Mouse (Mus musculus): ENCODE measurements around the gene Atf6. TPM values are rescaled to one million over a fixed set of nuclear protein-coding genes. Genes with fewer than 3 reads are reported as not detected.

Atf6 gene
- polyA plus RNA-seq, 1 experiment from 2014 or later, result 8.3 TPM

- Histone ChIP-seq H3K4me1 (peaks cover 3% of the 10 kb centered on the region; the same call in 1 of the 2 replicates), H3K9ac (no peak overlapping the region), H3K4me3 (no peak overlapping the region), H3K4me2 (no peak overlapping the region), H3K27ac (no peak overlapping the region), H3K9me3 (no peaks in the 10 kb centered on the region), H3K36me3 (no peaks in the 10 kb centered on the region), H3K27me3 (no peaks in the 10 kb centered on the region)
- no peak for ATAC-seq (ENCODE audit: insufficient number of reproducible peaks, low FRiP score, low TSS enrichment, low read depth)
- 79% methylated on average over 13 of the region's 13 CpGs for WGBS
Measured at GRCm38 (mm10) chr1:170861671-170862434, 5.7 kb downstream of the Atf6 start.

GRCm38 (mm10) chr1:170858872-170859271, 8.7 kb downstream of the Atf6 start:
- H3K27me3 ChIP-seq, result no peaks in the 10 kb centered on the region
- ATAC-seq (ENCODE audit: insufficient number of reproducible peaks, low FRiP score, low TSS enrichment, low read depth), result no peak
- 84% methylated on average over 2 of the region's 2 CpGs for WGBS
- H3K27ac ChIP-seq, result no peak overlapping the region
- no peaks in the 10 kb centered on the region for H3K9me3 ChIP-seq
- H3K36me3 ChIP-seq, result no peaks in the 10 kb centered on the region
- H3K4me1 ChIP-seq, result no peaks in the 10 kb centered on the region
- H3K4me3 ChIP-seq, result no peak overlapping the region
- H3K4me2 ChIP-seq, result no peak overlapping the region
- no peak overlapping the region for H3K9ac ChIP-seq

- Histone ChIP-seq H3K27me3 (no peaks in the 10 kb centered on the region), H3K4me1 (no peaks in the 10 kb centered on the region), H3K4me2 (no peak overlapping the region), H3K9ac (no peak overlapping the region), H3K4me3 (no peak overlapping the region), H3K9me3 (no peaks in the 10 kb centered on the region), H3K36me3 (peaks cover 4% of the 10 kb centered on the region; the same call in 1 of the 2 replicates), H3K27ac (no peak overlapping the region)
- WGBS, result 78% methylated on average over 2 of the region's 2 CpGs
- ATAC-seq (ENCODE audit: insufficient number of reproducible peaks, low FRiP score, low TSS enrichment, low read depth), result no peak
Measured at GRCm38 (mm10) chr1:170857369-170857768, 10.2 kb downstream of the Atf6 start.

- ATAC-seq (ENCODE audit: insufficient number of reproducible peaks, low FRiP score, low TSS enrichment, low read depth), result no peak
- 84% methylated on average over 13 of the region's 13 CpGs for WGBS
Measured at GRCm38 (mm10) chr1:170855056-170855760, 12.4 kb downstream of the Atf6 start.

GRCm38 (mm10) chr1:170853604-170854003, 14.0 kb downstream of the Atf6 start:
- H3K9me3 ChIP-seq, result no peaks in the 10 kb centered on the region
- no peak overlapping the region for H3K4me3 ChIP-seq
- H3K27me3 ChIP-seq, result no peaks in the 10 kb centered on the region
- no peak overlapping the region for H3K27ac ChIP-seq
- WGBS, result 90% methylated on average over 3 of the region's 3 CpGs
- ATAC-seq (ENCODE audit: insufficient number of reproducible peaks, low FRiP score, low TSS enrichment, low read depth), result no peak
- H3K4me1 ChIP-seq, result no peaks in the 10 kb centered on the region
- H3K9ac ChIP-seq, result no peak overlapping the region
- peaks cover 7% of the 10 kb centered on the region for H3K36me3 ChIP-seq
- H3K4me2 ChIP-seq, result no peak overlapping the region

More at GRCm38 (mm10) chr1:170855056-170855760, 12.4 kb downstream of the Atf6 start:
- H3K4me3 ChIP-seq, result no peak overlapping the region
- no peak overlapping the region for H3K9ac ChIP-seq
- H3K4me2 ChIP-seq, result no peak overlapping the region
- H3K36me3 ChIP-seq, result peaks cover 7% of the 10 kb centered on the region
- no peak overlapping the region for H3K27ac ChIP-seq
- no peaks in the 10 kb centered on the region for H3K4me1 ChIP-seq
- no peaks in the 10 kb centered on the region for H3K27me3 ChIP-seq
- H3K9me3 ChIP-seq, result no peaks in the 10 kb centered on the region

- no peaks in the 10 kb centered on the region for H3K27me3 ChIP-seq
- no peaks in the 10 kb centered on the region for H3K9me3 ChIP-seq
- ATAC-seq (ENCODE audit: insufficient number of reproducible peaks, low FRiP score, low TSS enrichment, low read depth), result no peak
- WGBS, result 93% methylated on average over 23 of the region's 23 CpGs
- H3K4me2 ChIP-seq, result no peak overlapping the region
- H3K4me1 ChIP-seq, result no peaks in the 10 kb centered on the region
- no peak overlapping the region for H3K9ac ChIP-seq
- no peak overlapping the region for H3K4me3 ChIP-seq
- no peak overlapping the region for H3K27ac ChIP-seq
- H3K36me3 ChIP-seq, result peaks cover 7% of the 10 kb centered on the region
Measured at GRCm38 (mm10) chr1:170850637-170851624, 16.6 kb downstream of the Atf6 start.

GRCm38 (mm10) chr1:170850007-170850406, 17.6 kb downstream of the Atf6 start:
- Histone ChIP-seq H3K27me3 (no peaks in the 10 kb centered on the region), H3K9me3 (no peaks in the 10 kb centered on the region), H3K4me3 (no peak overlapping the region), H3K4me2 (no peak overlapping the region), H3K4me1 (no peaks in the 10 kb centered on the region), H3K36me3 (peaks cover 7% of the 10 kb centered on the region), H3K9ac (no peak overlapping the region), H3K27ac (no peak overlapping the region)
- WGBS, result 87% methylated on average over 2 of the region's 2 CpGs
- no peak for ATAC-seq (ENCODE audit: insufficient number of reproducible peaks, low FRiP score, low TSS enrichment, low read depth)

GRCm38 (mm10) chr1:170845448-170846307, 21.9 kb downstream of the Atf6 start:
- Histone ChIP-seq H3K36me3 (peaks cover under 1% of the 10 kb centered on the region), H3K27ac (no peak overlapping the region), H3K4me2 (no peak overlapping the region), H3K9ac (no peak overlapping the region), H3K27me3 (no peaks in the 10 kb centered on the region), H3K9me3 (no peaks in the 10 kb centered on the region), H3K4me3 (no peak overlapping the region), H3K4me1 (no peaks in the 10 kb centered on the region)
- 44% methylated on average over 10 of the region's 10 CpGs for WGBS
- ATAC-seq (ENCODE audit: insufficient number of reproducible peaks, low FRiP score, low TSS enrichment, low read depth), result no peak

GRCm38 (mm10) chr1:170844380-170844779, 23.2 kb downstream of the Atf6 start:
- WGBS, result 58% methylated on average over 8 of the region's 8 CpGs

GRCm38 (mm10) chr1:170839685-170840084, 27.9 kb downstream of the Atf6 start:
- Histone ChIP-seq H3K9ac (no peak overlapping the region), H3K9me3 (no peaks in the 10 kb centered on the region), H3K27ac (no peak overlapping the region), H3K27me3 (no peaks in the 10 kb centered on the region), H3K4me2 (no peak overlapping the region), H3K4me1 (no peaks in the 10 kb centered on the region), H3K4me3 (no peak overlapping the region), H3K36me3 (peaks cover 5% of the 10 kb centered on the region; the same call in 1 of the 2 replicates)
- no peak for ATAC-seq (ENCODE audit: insufficient number of reproducible peaks, low FRiP score, low TSS enrichment, low read depth)

More at GRCm38 (mm10) chr1:170844380-170844779, 23.2 kb downstream of the Atf6 start:
- H3K36me3 ChIP-seq, result peaks cover 5% of the 10 kb centered on the region
- H3K27ac ChIP-seq, result no peak overlapping the region
- no peak overlapping the region for H3K4me2 ChIP-seq
- no peak overlapping the region for H3K4me3 ChIP-seq
- H3K4me1 ChIP-seq, result no peaks in the 10 kb centered on the region
- ATAC-seq (ENCODE audit: insufficient number of reproducible peaks, low FRiP score, low TSS enrichment, low read depth), result no peak
- H3K9ac ChIP-seq, result no peak overlapping the region
- no peaks in the 10 kb centered on the region for H3K9me3 ChIP-seq
- H3K27me3 ChIP-seq, result no peaks in the 10 kb centered on the region

GRCm38 (mm10) chr1:170834756-170835155, 32.8 kb downstream of the Atf6 start:
- Histone ChIP-seq H3K9ac (no peak overlapping the region), H3K9me3 (no peaks in the 10 kb centered on the region), H3K4me3 (no peak overlapping the region), H3K4me1 (no peaks in the 10 kb centered on the region), H3K36me3 (peaks cover 12% of the 10 kb centered on the region; the same call in 1 of the 2 replicates), H3K27ac (no peak overlapping the region), H3K27me3 (no peaks in the 10 kb centered on the region), H3K4me2 (no peak overlapping the region)
- ATAC-seq (ENCODE audit: insufficient number of reproducible peaks, low FRiP score, low TSS enrichment, low read depth), result no peak
- WGBS, result 60% methylated on average over 9 of the region's 9 CpGs

All from limb, embryonic 15.5 days (tissue).